Mouse (Mus musculus) cerebellum, adult 11-12 months (tissue): ENCODE data around the gene Cacna1e.

Experiments used
- DNase-seq: peaks from one replicate; pipeline ENCODE4 v3.0.0; 2022

The Cacna1e gene

DNA sequence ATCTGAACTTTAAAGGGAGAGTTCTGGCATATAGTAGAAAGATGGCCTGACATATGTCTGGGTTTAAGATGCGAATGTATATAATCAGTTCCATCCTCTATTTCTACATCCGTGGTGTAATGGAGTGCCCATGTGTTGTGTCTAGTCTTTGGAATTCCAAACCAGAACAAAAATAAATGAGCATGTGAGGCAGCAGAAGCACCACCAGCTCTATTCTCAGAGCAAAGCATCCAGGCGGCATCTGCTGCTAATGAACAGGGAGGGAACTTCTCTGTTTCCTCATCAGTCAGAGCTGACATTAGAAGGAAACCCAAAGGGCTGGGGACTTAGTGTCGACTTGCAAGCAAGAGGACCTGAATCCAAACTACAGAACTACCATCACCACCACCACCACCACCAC, 385.5 kb downstream of the Cacna1e start:
- no peak for DNase-seq

- DNase-seq, result no peak
Measured at GRCm38 (mm10) chr1:154491071-154491470, 393.2 kb downstream of the Cacna1e start.

DNA sequence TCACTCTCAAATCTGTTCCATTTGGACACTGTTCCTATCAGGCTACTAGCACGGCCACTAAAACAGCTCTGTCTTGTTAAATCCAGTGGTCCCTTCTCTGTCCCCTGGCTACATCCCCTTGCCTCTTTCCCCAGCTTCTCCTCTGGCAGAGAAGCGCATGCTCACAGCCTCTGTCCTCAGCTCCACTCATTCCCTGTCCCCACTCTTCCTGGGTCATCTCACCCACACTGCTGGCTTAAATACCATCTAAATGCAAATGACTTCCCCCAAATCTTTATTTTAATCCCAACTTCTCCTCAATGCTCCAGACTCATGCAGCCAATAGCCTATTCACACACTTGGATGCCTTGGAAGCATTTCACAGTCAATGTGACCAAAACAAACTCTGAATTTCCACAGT, 407.6 kb downstream of the Cacna1e start:
- DNase-seq, result no peak

- no peak for DNase-seq
Measured at GRCm38 (mm10) chr1:154475706-154476105, 408.6 kb downstream of the Cacna1e start.

DNA sequence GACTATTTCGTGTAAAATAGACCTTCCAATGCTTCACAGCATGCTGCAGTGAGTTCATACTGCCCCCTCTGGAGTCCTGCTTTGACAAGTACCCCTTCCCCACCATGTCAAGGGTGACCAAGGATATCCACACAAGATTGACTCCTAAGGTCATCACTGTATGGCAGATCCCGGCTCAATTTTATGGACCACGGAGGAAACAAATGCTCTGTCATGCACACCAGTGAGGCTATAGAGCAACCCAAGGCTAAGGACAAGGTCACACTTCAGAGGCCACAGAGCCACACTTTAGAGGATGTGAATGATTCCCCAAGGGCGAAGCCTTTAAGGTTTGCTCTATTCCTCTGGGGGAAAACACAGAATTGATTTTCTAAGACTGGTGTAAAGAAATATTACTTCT, 410.1 kb downstream of the Cacna1e start:
- DNase-seq, result no peak

- DNase-seq, result no peak
Measured at GRCm38 (mm10) chr1:154467265-154467664, 417.0 kb downstream of the Cacna1e start.

- peak; percentile 55 for DNase-seq
Measured at GRCm38 (mm10) chr1:154461521-154461920, 422.8 kb downstream of the Cacna1e start.

- DNase-seq, result no peak
Measured at GRCm38 (mm10) chr1:154460067-154460466, 424.2 kb downstream of the Cacna1e start.

GRCm38 (mm10) chr1:154458601-154459000, 425.7 kb downstream of the Cacna1e start:
- no peak for DNase-seq

DNA sequence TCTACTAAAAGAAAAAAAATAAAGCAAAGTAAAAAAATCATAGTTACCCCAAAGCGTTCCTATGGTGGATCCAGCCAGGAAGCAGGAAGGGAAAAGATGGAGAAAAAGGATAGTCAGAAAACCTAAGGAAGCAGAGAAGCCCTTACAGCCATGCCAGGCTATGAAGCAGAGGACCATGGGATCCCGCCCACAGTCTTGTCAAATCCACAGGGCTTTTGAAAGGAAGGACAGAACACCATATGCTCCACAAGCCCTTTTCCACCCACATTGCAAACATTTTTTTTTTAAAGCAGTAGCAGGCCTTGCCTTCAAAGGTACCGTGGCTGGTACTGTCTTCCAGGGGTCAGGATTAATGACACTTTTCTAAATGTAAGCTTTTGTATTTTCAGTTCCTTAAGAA, 433.5 kb downstream of the Cacna1e start:
- no peak for DNase-seq

DNA sequence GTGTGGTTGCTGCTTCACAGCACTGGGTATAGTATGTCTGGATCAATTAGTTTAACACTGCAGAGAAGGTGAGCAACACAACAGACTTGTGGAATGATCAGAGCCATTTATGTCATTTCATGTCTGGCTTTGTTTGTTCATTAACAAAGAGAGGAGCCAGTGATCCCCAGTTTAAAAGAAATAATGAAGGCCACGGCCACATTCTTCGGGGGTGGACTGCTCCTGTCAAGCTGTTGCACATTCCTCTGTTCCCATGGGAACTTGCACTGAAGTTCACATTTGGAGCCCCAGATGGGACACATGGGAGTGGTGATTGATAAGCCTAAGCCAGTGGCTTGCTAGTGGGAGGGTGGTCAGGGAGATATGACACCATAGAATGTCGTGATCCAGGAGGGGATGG, 437.8 kb downstream of the Cacna1e start:
- no peak for DNase-seq

DNA sequence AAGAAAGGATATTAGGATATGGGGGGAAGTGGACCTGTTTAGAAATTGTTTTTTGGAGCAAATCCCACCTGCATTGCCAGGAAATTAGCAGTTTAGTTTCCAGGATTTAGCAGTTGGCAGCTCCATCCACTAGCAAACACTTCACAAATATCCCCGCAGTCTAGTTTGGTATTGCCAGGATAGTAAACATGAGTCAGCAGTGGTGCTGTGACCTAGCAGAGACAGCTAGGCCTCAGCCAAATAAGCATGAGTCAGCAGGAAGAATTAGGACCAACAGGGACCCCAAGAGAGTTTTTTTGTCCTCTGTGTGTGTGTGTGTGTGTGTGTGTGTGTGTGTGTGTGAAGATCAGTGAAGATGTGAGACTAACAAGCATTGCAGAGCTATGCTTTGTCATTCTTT, 450.8 kb downstream of the Cacna1e start:
- no peak for DNase-seq

- no peak for DNase-seq
Measured at GRCm38 (mm10) chr1:154433112-154433511, 451.2 kb downstream of the Cacna1e start.

DNA sequence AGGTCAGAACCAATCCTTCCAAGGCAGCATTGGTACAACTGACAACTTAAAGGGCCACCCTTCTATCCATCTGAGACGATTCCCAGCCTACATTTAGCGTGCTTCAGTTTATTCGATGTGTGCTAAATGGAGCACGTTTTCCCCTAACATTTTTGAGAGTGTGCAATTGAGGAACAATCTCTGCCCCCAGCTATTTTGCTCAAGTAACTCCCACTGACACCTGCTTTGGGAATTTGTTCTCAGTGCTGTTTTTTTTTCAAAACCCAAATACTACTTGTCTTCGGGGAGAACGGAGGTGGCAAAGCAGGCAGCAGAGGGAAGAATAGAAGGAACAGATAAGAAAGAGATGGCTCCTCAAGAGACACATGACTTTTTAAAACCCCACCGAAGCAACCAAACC, 456.0 kb downstream of the Cacna1e start:
- DNase-seq, result no peak

GRCm38 (mm10) chr1:154418278-154418677, 466.0 kb downstream of the Cacna1e start:
- peak; percentile 64 for DNase-seq

- DNase-seq, result no peak
Measured at GRCm38 (mm10) chr1:154416384-154417155, 467.7 kb downstream of the Cacna1e start.

GRCm38 (mm10) chr1:154415826-154416225, 468.5 kb downstream of the Cacna1e start:
- DNase-seq, result no peak

- no peak for DNase-seq
Measured at GRCm38 (mm10) chr1:154413138-154413537, 471.2 kb downstream of the Cacna1e start.

DNA sequence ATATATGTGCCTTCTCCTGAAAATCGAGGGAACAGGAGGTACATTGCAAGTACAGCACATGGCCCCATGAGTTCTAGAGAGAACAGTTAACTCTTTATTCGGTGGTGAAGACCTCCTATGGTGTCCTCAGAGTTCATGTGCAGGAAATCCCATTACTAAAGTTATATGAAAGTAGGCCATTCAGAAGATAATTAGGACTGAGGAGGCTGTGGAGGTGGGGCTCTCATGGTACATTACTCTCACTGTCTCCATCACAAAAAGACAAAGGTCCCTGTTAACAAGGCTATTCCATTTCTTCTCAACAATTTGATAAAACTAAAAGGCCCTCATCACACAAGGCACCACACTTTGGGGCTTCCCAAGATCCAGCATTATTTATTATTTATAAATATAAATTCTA, 475.2 kb downstream of the Cacna1e start:
- DNase-seq, result no peak

- no peak for DNase-seq
Measured at GRCm38 (mm10) chr1:154391979-154392378, 492.3 kb downstream of the Cacna1e start.
